Mouse (Mus musculus) left cerebral cortex, adult 8-10 months (tissue): ENCODE results near the gene Th. TPM values are rescaled to one million over a fixed set of nuclear protein-coding genes. Genes with fewer than 3 reads are reported as not detected.

Source experiments
- DNase-seq, 2 experiments: peaks; one replicate each; pipeline ENCODE4 v3.0.0; 2022; ENCODE audit warnings: low spot score in 2 of 2
- total RNA-seq, 4 experiments: library from RNA; stranded (reverse); gene quantifications; 2 replicates each; pipeline ENCODE4 v1.2.4; 2022

The Th gene
- total RNA-seq, 4 experiments from 2014 or later, result 2.4 to 4.9 (median 2.6) TPM

DNA sequence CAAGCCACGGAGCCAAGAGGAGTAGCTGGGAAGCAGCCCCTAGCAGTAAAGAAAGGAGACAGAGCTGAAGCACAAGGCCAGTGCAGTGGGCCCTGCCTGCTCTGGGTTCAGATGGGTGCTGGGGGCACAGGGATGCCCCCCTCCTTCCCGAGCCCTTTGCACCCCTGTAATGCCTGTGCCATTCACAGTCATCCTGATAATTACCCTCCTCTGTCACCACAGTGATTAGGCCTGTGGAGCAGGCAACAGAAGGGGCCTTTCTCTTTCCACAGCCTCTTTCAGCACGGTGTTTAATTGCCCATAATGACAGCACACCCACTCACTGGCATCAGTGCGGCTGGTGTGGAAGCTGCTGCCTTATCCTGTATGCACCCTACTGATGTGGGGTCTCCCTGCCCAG lies 28.0 kb downstream of the Th start:
- DNase-seq, result no peak

DNA sequence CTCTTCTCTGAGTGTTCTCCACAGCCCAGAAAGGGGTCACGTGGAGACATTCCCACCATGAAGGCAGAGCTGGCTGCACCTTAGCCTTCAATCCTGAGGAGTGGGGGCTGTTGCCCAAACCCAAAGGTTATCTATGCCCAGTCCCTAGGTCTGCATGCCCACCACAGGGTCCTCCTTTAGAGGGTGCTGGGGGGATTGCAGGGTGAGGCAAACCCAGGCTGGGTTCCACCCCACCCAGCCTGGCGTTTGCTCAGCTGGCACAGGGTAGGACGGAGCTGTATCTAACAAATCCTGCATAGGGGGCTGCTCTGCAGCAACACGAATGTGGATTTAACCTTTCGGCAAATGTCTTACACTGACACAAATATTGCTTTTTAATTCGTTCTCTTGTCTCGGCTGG lies 29.2 kb downstream of the Th start:
- no peak for DNase-seq

DNA sequence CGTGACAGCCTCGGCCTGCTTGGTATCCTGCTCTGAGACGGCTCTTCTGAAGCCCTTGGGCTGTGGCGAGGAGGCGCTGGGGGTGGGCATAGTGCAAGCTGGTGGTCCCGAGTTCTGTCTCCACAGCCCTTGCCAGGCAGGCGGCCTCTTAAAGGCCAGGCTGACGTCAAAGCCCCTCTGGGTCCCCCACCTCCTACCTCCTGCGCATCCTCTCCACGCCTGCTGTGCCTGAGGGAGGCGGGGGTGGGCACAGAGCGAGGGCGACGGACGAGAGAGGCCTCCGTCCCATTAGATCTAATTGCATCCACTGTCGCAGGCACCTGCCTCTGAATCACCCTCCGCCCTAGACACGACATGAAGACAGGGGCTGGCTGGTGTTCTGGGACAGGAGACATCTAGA lies 31.1 kb downstream of the Th start:
- DNase-seq, result no peak

DNA sequence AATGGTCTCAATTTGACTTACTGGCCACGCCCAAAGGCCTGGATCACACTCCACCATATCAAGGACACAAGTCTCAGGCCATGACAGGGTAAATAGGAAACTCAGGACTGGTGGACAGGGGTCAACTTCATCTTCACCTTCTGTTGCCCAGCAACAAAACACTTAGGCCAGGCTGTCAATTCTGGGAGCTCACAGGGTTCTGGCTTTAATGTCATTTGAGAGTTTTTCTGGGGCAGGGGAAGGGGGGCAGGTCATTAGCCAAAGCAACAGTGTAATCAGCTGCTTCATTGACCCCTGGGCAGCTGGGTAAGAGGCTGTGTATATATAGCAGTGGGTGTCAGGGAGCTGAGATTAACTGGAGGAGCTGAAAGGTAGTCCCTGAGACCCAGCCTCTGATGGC lies 33.5 kb downstream of the Th start:
- no peak for DNase-seq

DNA sequence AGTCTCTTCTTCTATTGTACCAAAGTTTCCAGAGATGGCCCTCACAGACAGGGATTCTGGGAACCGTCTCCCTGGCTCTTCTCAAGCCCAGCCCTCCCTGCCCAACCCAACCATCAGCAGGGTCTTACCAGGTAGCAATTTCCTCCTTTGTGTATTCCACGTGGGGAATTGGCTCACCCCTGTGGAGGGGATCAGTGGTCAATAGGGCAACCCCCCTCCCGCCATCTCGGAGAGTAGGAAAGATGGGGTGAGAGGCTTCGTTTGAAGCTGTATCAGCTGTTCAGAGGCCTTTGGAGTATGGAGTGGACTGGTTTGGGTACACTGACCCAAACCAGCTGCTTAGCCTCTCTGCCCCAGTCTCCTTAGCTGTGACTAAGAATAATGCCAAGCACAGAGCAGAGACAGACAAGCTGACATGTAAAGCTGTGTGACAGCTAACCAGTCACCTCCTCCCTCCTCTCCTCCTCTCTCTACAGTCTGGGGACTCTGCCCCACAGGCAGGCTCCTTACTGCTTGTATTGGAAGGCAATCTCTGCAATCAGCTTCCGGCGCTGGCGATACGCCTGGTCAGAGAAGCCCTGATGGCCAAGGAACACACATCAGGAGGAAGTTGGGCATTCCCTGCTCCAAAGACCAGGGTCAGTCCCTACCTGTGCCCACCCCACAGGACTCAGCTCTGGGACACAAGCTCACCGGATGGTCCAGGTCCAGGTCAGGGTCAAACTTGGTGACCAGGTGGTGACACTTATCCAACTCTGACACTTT lies 34.8 kb downstream of the Th start:
- no peak for DNase-seq

DNA sequence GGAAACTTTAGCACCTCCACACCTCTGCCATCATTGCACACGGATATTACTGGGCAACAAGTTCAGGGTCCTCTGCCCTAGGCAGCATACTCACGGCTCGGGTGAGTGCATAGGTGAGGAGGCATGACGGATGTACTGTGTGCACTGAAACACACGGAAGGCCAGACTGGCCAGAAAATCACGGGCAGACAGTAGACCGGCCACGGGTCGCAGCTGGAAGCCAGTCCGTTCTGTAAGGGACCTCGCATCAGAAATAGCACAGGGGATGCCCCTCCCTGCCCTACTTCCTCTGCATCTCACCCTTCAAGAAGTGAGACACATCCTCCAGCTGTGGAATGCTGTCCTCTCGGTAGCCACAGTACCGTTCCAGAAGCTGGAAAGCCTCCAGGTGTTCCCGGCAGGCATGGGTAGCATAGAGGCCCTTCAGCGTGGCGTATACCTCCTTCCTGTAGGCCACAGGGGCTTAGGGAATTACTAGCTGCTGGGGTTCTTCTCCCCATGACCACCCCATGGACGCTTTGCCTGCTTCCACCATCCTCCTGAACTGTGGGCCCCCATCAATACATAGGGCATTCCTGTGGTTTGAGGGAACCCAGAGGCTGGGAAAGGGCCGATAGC lies 35.6 kb downstream of the Th start:
- no peak for DNase-seq

DNA sequence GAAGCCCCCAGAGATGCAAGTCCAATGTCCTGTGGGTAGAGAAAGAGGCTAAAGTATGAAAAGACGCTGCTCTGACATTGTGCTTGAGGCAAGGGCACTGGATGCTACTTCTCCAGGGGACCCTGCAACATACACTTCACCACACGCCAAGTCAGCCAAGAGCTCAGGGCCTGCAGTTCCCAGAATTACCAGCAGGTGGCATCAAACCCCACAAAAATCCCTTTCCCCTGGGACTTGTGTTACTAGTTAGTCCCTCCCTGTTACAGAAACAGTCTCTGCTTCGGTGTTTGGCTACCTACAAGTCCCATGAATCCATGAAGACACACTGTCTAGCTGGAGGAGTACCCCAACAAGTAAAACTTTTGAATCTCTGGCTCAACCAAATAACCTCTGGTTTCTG lies 36.3 kb downstream of the Th start:
- DNase-seq, result peak in 1 of 2 experiments; percentile 84

DNA sequence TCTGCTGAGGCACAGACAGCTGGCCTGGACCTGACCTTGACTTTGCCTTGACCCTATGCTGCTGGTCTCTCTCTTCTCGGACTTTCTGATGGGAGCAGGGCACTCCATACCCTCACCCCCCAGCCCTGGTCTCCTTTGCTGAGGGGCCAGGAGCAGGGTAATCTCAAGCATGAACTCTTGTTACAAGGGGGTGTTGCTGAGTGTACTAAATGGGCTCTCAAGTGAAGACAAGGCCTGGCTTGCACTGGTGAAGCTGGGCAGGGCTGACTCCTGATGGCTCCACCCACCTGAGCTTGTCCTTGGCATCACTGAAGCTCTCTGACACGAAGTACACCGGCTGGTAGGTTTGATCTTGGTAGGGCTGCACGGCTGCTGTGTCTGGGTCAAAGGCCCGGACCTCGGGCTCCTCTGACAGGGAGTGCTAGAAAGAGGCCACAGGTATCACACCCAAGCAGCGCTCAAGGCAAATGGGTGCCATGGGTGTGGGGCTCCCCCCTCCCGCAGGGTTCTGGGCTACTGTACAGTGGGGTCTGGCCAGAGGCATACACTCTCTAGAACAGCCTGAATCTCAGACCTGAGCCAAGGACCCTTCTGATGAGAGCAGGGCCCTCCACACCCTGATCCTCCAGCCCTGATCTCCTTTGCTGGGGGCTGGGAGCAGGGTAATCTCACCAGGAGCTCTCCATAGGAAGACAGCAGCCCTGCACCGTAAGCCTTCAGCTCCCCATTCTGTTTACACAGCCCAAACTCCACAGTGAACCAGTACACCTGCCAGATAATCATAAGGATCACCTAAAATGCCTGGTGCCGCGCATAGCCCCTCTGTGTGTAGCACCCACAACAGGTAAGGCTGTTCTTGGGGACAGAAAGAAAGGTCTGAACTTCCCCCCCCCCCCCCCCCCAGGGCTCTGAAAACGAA lies 36.9 kb downstream of the Th start:
- DNase-seq, result no peak

DNA sequence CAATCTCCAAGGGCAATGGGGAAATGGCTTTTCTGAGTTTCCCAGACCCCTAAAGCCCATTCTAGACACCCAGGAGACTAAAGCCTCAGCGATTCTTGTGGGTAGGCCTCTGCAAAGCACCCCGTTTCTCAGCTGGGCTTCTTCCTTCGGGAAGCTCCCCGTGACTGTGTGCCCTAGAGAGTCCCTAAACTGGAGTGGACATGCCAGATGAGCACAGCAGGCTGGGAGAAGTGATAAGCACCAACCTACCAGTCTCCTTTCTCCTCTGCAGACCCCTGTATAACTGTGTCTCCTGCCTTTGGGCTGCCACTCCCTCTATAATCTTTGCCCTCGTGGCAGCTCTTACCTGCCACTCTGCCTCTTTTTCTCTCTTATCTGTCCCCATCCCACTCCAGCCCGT lies 37.6 kb downstream of the Th start:
- DNase-seq, result no peak

DNA sequence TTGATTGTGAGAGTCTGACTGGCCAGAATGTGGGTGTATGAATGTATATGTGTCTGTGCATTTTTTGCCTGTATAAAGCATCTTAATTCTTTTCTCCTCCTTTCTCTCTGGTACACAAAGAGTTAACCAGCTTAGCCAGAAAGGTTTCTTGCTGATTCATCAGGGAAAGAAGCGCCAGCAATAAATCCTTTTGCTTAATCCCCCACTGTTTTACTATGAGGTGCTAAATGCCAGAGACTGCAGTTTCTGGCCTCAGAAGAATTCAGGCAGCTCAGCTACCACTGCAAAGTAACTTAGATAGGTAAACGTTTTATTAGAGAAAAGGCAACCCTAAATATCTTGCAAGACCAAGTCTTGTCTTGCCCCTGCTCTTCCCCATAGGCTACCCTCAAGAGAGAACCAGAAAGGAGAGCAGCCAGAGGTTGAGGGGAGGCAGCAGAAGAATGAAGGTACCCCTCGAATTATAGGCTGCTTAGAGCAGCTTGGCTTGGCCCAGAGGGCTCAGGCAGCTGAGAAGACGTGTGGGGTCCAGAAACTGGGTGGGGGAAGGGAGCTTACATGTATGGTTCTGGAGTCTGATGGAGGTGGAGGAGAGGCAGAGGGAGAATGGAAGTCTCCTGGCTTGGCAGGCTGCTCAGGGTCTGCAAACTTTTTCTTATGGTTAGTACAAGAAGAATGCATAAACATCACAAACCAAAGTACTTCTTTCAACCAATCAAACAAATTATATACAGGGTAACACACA lies 61.3 kb downstream of the Th start:
- no peak for DNase-seq

DNA sequence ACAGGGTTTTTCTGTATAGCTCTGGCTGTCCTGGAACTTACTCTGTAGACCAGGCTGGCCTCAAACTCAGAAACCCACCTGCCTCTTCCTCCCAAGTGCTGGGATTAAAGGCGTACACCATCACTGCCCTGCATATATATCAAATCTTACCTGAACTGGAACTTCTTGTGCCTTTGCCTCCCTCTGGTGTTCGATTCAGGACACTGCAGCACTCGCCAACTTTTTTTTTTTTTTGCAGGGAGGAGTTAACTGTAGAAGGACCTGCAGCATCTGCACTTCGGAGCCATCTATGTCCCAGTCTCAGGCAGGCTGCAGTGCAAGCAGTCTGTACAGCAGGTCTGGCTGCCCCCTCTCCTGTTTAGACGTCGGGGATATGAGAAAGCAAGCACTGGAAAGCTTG lies 80.2 kb downstream of the Th start:
- DNase-seq, result peak; percentile 5 to 8

Other genes starting within 250 kb of the Th start
- gene Ins2, start 187.7 kb downstream of the Th start, total RNA-seq, result not detected
- gene Ascl2, start 38.1 kb upstream of the Th start, total RNA-seq, result under 1 TPM in 3 of 4 experiments, not detected in 1; 0.21 to 0.53 (median 0.46) TPM
- under 1 TPM; 0.18 to 0.44 (median 0.29) TPM for gene Tspan32, start 73.9 kb upstream of the Th start, total RNA-seq
- gene Cd81, start 121.6 kb upstream of the Th start, total RNA-seq, result 100 to 1,000 TPM; 406 to 526 (median 451) TPM
- gene Tssc4, start 138.1 kb upstream of the Th start, total RNA-seq, result 10 to 100 TPM; 37.0 to 42.1 (median 39.8) TPM
- not detected for gene Trpm5, start 163.5 kb upstream of the Th start, total RNA-seq
- gene Kcnq1, start 175.2 kb upstream of the Th start, total RNA-seq, result 1 to 10 TPM in 2 of 4 experiments, under 1 TPM in 2; 0.21 to 1.1 (median 0.86) TPM